Mouse (Mus musculus): Measurements from ENCODE around the gene Gfi1b. TPM values are rescaled to one million over a fixed set of nuclear protein-coding genes. Genes with fewer than 3 reads are reported as not detected.

Gene Gfi1b
- polyA plus RNA-seq, 1 experiment from 2014 or later: 2.5 TPM

DNA sequence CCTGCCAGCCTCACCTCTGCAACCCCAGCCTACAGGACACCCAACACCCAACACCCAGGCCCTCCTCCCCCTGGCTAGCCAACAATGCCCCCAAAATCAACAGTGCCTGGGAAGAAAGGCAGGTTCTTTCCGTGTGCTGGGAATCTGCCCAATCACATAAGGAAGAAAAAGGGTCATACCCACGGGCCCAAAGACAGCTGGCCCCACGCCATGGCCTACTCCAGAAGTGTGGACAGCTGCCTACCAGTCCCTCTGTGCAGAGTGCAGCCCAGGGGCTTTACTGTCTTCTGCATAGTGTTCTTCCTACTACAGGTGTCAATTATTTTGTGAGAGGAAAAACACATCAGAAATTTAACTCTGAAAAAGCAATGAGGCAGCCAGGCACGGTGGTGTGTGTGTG is 46.4 kb downstream of the Gfi1b start:
- H3K4me1 ChIP-seq (ENCODE audit: control insufficient read depth, insufficient read depth, low read length): no peaks in the 10 kb centered on the region
- H3K9me3 ChIP-seq (ENCODE audit: control insufficient read depth, low read length): no peaks in the 10 kb centered on the region
- peaks cover 28% of the 10 kb centered on the region for H3K36me3 ChIP-seq (ENCODE audit: control insufficient read depth, insufficient read depth, low read length)
- H3K27me3 ChIP-seq (replicated peaks; ENCODE audit: control insufficient read depth, insufficient read depth, low read length): no peaks in the 10 kb centered on the region
- no peak overlapping the region for H3K4me3 ChIP-seq (ENCODE audit: low read length)
- no peak overlapping the region for H3K9ac ChIP-seq (ENCODE audit: low read depth, low read length)
- WGBS: 80% methylated on average over 4 of the region's 4 CpGs
- H3K4me2 ChIP-seq (ENCODE audit: low read depth, low read length): no peak overlapping the region
- ATAC-seq: no peak
- H3K27ac ChIP-seq (ENCODE audit: low read length): no peak overlapping the region

DNA sequence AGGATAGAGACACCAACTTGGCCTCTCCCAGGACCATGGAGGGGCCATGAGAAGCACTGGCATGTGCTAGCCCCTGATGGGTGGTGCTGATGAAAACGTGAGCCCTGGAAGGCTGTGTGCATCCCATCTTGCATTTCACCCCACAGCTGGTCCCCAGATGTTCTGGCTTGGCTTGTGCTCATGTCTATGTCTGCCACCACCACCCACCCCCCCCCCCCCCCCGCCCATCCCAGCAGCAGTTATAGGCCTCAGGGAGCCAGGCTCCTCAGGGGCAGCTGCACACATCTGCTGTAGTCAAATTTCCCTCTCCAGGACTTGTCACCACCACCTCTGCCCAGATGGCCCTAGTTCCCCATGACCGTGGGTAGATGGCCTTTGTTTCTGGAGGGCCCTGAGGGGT is 51.9 kb downstream of the Gfi1b start:
- Histone ChIP-seq H3K27ac (ENCODE audit: low read length) (no peak overlapping the region), H3K9ac (ENCODE audit: low read depth, low read length) (no peak overlapping the region), H3K4me1 (ENCODE audit: control insufficient read depth, insufficient read depth, low read length) (no peaks in the 10 kb centered on the region), H3K4me2 (ENCODE audit: low read depth, low read length) (no peak overlapping the region), H3K9me3 (ENCODE audit: control insufficient read depth, low read length) (no peaks in the 10 kb centered on the region), H3K36me3 (ENCODE audit: control insufficient read depth, insufficient read depth, low read length) (peaks cover 19% of the 10 kb centered on the region), H3K4me3 (ENCODE audit: low read length) (no peak overlapping the region), H3K27me3 (replicated peaks; ENCODE audit: control insufficient read depth, insufficient read depth, low read length) (no peaks in the 10 kb centered on the region)
- WGBS: 66% methylated on average over 3 of the region's 3 CpGs
- no peak for ATAC-seq

- ATAC-seq: no peak
- Histone ChIP-seq H3K4me2 (ENCODE audit: low read depth, low read length) (no peak overlapping the region), H3K27ac (ENCODE audit: low read length) (0 out of 2 replicates have a peak overlapping the region, but pooled peaks have one; percentile 8), H3K4me1 (ENCODE audit: control insufficient read depth, insufficient read depth, low read length) (no peaks in the 10 kb centered on the region), H3K36me3 (ENCODE audit: control insufficient read depth, insufficient read depth, low read length) (peaks cover 8% of the 10 kb centered on the region), H3K9ac (ENCODE audit: low read depth, low read length) (no peak overlapping the region), H3K27me3 (replicated peaks; ENCODE audit: control insufficient read depth, insufficient read depth, low read length) (no peaks in the 10 kb centered on the region), H3K9me3 (ENCODE audit: control insufficient read depth, low read length) (no peaks in the 10 kb centered on the region), H3K4me3 (ENCODE audit: low read length) (no peak overlapping the region)
- 72% methylated on average over 5 of the region's 5 CpGs for WGBS
Observed at GRCm38 (mm10) chr2:28566545-28566944, 55.2 kb downstream of the Gfi1b start.

DNA sequence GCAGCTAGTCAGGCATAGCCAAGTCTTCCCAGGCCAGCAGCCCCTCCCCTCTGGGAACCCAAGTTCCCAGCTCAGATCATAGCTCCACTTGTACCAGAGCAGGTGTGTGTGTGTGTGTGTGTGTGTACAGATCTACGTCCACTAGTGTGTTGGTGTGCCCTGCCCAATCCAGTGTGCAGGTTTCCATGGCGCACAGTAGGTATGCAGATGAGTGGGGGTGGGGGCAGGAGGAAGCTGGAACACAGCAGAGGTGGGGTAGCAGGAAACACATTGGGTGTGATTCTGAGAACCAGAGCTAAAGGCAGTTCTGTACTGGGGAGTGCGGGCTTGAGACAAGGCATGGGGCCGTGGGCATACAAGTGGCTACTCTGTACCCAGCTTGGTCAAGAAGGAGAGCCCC is 57.4 kb downstream of the Gfi1b start:
- H3K4me1 ChIP-seq (ENCODE audit: control insufficient read depth, insufficient read depth, low read length): no peaks in the 10 kb centered on the region
- no peak overlapping the region for H3K4me3 ChIP-seq (ENCODE audit: low read length)
- no peak overlapping the region for H3K4me2 ChIP-seq (ENCODE audit: low read depth, low read length)
- no peak for ATAC-seq
- H3K9me3 ChIP-seq (ENCODE audit: control insufficient read depth, low read length): no peaks in the 10 kb centered on the region
- H3K9ac ChIP-seq (ENCODE audit: low read depth, low read length): no peak overlapping the region
- 88% methylated on average over 4 of the region's 4 CpGs for WGBS
- H3K36me3 ChIP-seq (ENCODE audit: control insufficient read depth, insufficient read depth, low read length): 0 out of 2 replicates have a peak, but pooled peaks cover 3% of the 10 kb centered on the region
- H3K27me3 ChIP-seq (replicated peaks; ENCODE audit: control insufficient read depth, insufficient read depth, low read length): no peaks in the 10 kb centered on the region
- no peak overlapping the region for H3K27ac ChIP-seq (ENCODE audit: low read length)

DNA sequence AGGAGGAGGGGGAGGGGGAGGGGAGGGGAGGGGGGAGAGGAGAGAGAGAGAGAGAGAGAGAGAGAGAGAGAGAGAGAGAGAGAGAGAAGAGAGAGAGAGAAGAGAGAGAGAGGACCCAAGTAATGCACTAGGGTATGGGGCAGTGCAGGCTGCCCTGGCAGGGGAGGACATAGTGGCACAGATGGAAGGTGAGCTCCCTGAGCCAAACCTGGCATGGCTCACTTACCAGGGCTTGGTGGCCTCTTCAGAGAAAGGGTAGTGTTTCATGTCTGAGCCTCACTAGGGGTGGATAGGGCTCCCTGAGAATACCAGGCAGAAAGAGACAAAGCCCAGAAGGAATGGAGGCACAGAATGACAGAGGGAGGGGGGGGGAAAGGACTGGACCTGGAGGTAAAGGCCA is 58.0 kb downstream of the Gfi1b start:
- Histone ChIP-seq H3K36me3 (ENCODE audit: control insufficient read depth, insufficient read depth, low read length) (no peaks in the 10 kb centered on the region), H3K4me2 (ENCODE audit: low read depth, low read length) (no peak overlapping the region), H3K4me3 (ENCODE audit: low read length) (no peak overlapping the region), H3K27ac (ENCODE audit: low read length) (no peak overlapping the region), H3K4me1 (ENCODE audit: control insufficient read depth, insufficient read depth, low read length) (no peaks in the 10 kb centered on the region), H3K9ac (ENCODE audit: low read depth, low read length) (no peak overlapping the region), H3K9me3 (ENCODE audit: control insufficient read depth, low read length) (no peaks in the 10 kb centered on the region), H3K27me3 (replicated peaks; ENCODE audit: control insufficient read depth, insufficient read depth, low read length) (no peaks in the 10 kb centered on the region)
- ATAC-seq: no peak

DNA sequence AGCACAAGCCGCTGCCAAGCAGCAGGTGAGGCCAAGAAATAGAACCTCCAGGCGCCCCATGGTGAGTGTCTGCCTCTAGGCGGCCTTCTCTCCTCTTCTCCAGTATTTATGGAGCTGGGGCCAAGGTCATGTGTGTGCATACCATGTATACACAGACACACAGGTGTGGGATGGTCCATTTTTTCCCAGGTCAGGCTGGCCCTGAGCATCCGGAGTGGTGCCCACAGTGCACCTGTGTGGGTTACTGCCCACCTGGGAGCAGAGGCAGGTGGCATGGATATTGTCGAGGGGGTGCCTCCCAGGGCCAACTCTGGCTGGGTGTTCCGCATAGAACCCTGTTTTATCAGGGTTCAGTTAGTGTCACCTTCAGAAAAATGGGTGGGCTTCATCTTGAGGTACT is 58.5 kb downstream of the Gfi1b start, which contains the start of gene Cel:
Gene Cel, minus strand, starts transcription at position 101 of the 400 bp plus-strand sequence.
- H3K9ac ChIP-seq (ENCODE audit: low read depth, low read length): no peak within 1 kb of the TSS
- H3K27ac ChIP-seq (ENCODE audit: low read length): no peak within 1 kb of the TSS
- H3K27me3 ChIP-seq (replicated peaks; ENCODE audit: control insufficient read depth, insufficient read depth, low read length): no peaks in the 10 kb centered on the region
- 60% methylated on average over 6 of the region's 6 CpGs for WGBS
- no peaks in the 10 kb centered on the region for H3K36me3 ChIP-seq (ENCODE audit: control insufficient read depth, insufficient read depth, low read length)
- ATAC-seq: peak; percentile 48
- H3K4me1 ChIP-seq (ENCODE audit: control insufficient read depth, insufficient read depth, low read length): no peaks in the 10 kb centered on the region
- H3K4me2 ChIP-seq (ENCODE audit: low read depth, low read length): no peak within 1 kb of the TSS
- H3K9me3 ChIP-seq (ENCODE audit: control insufficient read depth, low read length): no peaks in the 10 kb centered on the region
- no peak within 1 kb of the TSS for H3K4me3 ChIP-seq (ENCODE audit: low read length)

Small RNAs within 50 kb of the gene (microRNA-seq; reads per million reads assigned to microRNA genes)
- not detected for gene Gm22824

Other genes with a start within 250 kb of the Gfi1b start
- 2.1 and 2.3 TPM in 2 replicates for gene Ppp1r26, start 175.2 kb downstream of the Gfi1b start, polyA plus RNA-seq (2015; fragmentation: Nextera tagmentation; extraction: Ambion mirVana)
- 0.23 TPM in 1 of 2 replicates, not detected in the other for gene 1700007K13Rik, start 155.7 kb downstream of the Gfi1b start, polyA plus RNA-seq (2015; fragmentation: Nextera tagmentation; extraction: Ambion mirVana)
- gene Mrps2, start 153.9 kb downstream of the Gfi1b start, polyA plus RNA-seq (2015; fragmentation: Nextera tagmentation; extraction: Ambion mirVana): 61.1 and 66.9 TPM in 2 replicates
- 4.4 and 4.6 TPM in 2 replicates for gene Gbgt1, start 125.1 kb downstream of the Gfi1b start, polyA plus RNA-seq (2015; fragmentation: Nextera tagmentation; extraction: Ambion mirVana)
- gene Gm10134, start 115.9 kb downstream of the Gfi1b start, polyA plus RNA-seq (2015; fragmentation: Nextera tagmentation; extraction: Ambion mirVana): 7.4 and 10.3 TPM in 2 replicates
- gene Ralgds, start 108.9 kb downstream of the Gfi1b start, polyA plus RNA-seq (2015; fragmentation: Nextera tagmentation; extraction: Ambion mirVana): 19.1 and 21.5 TPM in 2 replicates
- gene Cel, start 58.6 kb downstream of the Gfi1b start, polyA plus RNA-seq (2015; fragmentation: Nextera tagmentation; extraction: Ambion mirVana): 383 and 542 TPM in 2 replicates
- gene Gtf3c5, start 38.2 kb downstream of the Gfi1b start, polyA plus RNA-seq (2015; fragmentation: Nextera tagmentation; extraction: Ambion mirVana): 27.5 and 32.2 TPM in 2 replicates
- 12.6 and 13.8 TPM in 2 replicates for gene Tsc1, start 19.2 kb upstream of the Gfi1b start, polyA plus RNA-seq (2015; fragmentation: Nextera tagmentation; extraction: Ambion mirVana)
- 0.50 and 1.1 TPM in 2 replicates for gene Spaca9, start 77.7 kb upstream of the Gfi1b start, polyA plus RNA-seq (2015; fragmentation: Nextera tagmentation; extraction: Ambion mirVana)
- gene Ak8, start 78.2 kb upstream of the Gfi1b start, polyA plus RNA-seq (2015; fragmentation: Nextera tagmentation; extraction: Ambion mirVana): 0.22 and 0.35 TPM in 2 replicates
- gene Gtf3c4, start 218.4 kb upstream of the Gfi1b start, polyA plus RNA-seq (2015; fragmentation: Nextera tagmentation; extraction: Ambion mirVana): 7.1 and 7.4 TPM in 2 replicates
- gene Ddx31, start 218.4 kb upstream of the Gfi1b start, polyA plus RNA-seq (2015; fragmentation: Nextera tagmentation; extraction: Ambion mirVana): 10.5 and 11.4 TPM in 2 replicates

All from intestine, embryonic 16.5 days (tissue).